Mouse (Mus musculus) forebrain, embryonic 15.5 days (tissue): ENCODE results near the gene Polr2e. TPM values are rescaled to one million over a fixed set of nuclear protein-coding genes. Genes with fewer than 3 reads are reported as not detected.

Experiments used
- ATAC-seq: fragments of 200-750 bp; cut with Nextera tagmentation; replicated peaks from 2 replicates; pipeline ENCODE4 v1.8.0; 2017; ENCODE audit warnings: mild to moderate bottlenecking, moderate TSS enrichment, moderate library complexity
- H3K27ac ChIP-seq: fragments of 300-500 bp; sonication (generic); replicated peaks from 2 replicates; pipeline ENCODE4 v1.5.1; 2015; ENCODE audit warnings: mild to moderate bottlenecking, inconsistent platforms
- H3K27me3 ChIP-seq: fragments of 300-500 bp; sonication (generic); 2 replicates; pipeline ENCODE4 v1.6.1; 2015; ENCODE audit warnings: inconsistent platforms
- H3K36me3 ChIP-seq: fragments of 300-500 bp; sonication (generic); 2 replicates; pipeline ENCODE4 v1.6.1; 2015; ENCODE audit warnings: mild to moderate bottlenecking, inconsistent platforms
- H3K4me1 ChIP-seq: fragments of 300-500 bp; sonication (generic); 2 replicates; pipeline ENCODE4 v1.6.1; 2015; ENCODE audit warnings: inconsistent platforms
- H3K4me2 ChIP-seq: fragments of 300-500 bp; sonication (generic); replicated peaks from 2 replicates; pipeline ENCODE4 v1.6.1; 2015; ENCODE audit warnings: mild to moderate bottlenecking, inconsistent platforms
- H3K4me3 ChIP-seq: fragments of 300-500 bp; sonication (generic); 2 replicates; pipeline ENCODE4 v1.5.1; 2015; ENCODE audit warnings: mild to moderate bottlenecking, inconsistent platforms
- H3K9ac ChIP-seq: fragments of 300-500 bp; sonication (generic); replicated peaks from 2 replicates; pipeline ENCODE4 v1.6.1; 2015; ENCODE audit warnings: mild to moderate bottlenecking, inconsistent platforms
- H3K9me3 ChIP-seq: fragments of 300-500 bp; sonication (generic); 2 replicates; pipeline ENCODE4 v1.6.1; 2016; ENCODE audit warnings: inconsistent platforms
- WGBS: fragments of 180-500 bp; shearing (Covaris S2); methylation state at CpG from one replicate; pipeline ENCODE4 v1.1.7; 2015; ENCODE audit warnings: mixed read lengths; 5-methylcytosine and 5-hydroxymethylcytosine counted together
- polyA plus RNA-seq: library from polyadenylated mRNA; unstranded; fragments of >200 nt; fragmentation: Nextera tagmentation; extraction: Ambion mirVana; gene quantifications from 2 replicates; pipeline ENCODE4 v1.2.1, GENCODE M21; 2015

The Polr2e gene
- polyA plus RNA-seq, result 179 and 186 TPM in 2 replicates

DNA sequence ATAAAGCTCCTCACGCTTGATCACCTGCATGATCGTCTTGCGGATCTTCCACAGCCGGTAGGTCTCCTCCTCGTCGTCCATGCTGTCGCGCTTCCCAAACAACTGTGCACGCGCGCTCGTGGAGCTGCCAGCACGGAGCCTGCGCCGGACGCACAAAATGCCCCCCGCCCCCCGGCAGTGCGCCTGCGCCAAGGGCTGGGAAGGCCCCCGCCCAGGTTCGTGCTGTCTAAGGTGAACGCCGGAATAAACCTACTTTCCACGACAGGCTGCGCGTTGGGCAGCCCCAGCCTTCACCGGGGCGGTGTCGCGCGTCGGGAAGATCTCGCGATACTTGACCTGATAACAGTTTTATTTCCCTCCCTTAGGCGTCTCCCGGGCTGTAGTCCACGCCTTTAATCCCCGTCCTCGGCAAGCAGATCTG is at the start of gene Polr2e:
Gene Polr2e, minus strand, starts transcription at position 237 of the 421 bp plus-strand sequence.
- Histone ChIP-seq H3K27ac (peak within 1 kb of the TSS; percentile 61), H3K4me1 (peaks cover 17% of the 10 kb centered on the region)

DNA sequence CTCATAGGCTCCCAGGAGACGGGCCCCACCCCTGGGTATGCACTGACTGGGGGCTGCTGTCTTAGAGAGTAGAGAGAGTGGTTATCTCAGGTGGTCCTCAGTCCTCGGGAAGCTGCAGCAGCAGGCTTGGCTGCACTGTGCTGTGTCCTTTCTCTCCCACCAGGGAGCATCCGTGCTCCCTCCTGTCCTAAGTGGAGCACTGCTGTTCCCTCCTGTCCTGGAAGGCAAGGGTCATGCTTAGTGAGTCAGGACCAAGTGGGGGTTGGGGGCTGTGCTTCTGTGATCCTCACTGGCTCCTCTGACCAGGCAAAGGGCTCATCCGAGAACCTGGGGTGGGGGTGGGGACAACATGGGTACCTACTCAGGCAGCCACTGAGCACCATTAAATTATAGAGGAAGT is 49.6 kb upstream of the Polr2e start:
- peaks cover 4% of the 10 kb centered on the region; the same call in 1 of the 2 replicates for H3K36me3 ChIP-seq
- H3K9ac ChIP-seq, result no peak overlapping the region
- ATAC-seq, result no peak
- H3K9me3 ChIP-seq, result no peaks in the 10 kb centered on the region
- H3K4me3 ChIP-seq, result no peak overlapping the region
- no peak overlapping the region for H3K4me2 ChIP-seq
- peaks cover 10% of the 10 kb centered on the region for H3K4me1 ChIP-seq
- H3K27ac ChIP-seq, result no peak overlapping the region
- WGBS, result 46% methylated on average over 4 of the region's 4 CpGs
- H3K27me3 ChIP-seq, result no peaks in the 10 kb centered on the region

More for the DNA sequence above, at the start of gene Polr2e:
- H3K36me3 ChIP-seq, result peaks cover 34% of the 10 kb centered on the region
- peak within 1 kb of the TSS; percentile 72 for H3K9ac ChIP-seq
- WGBS, result under 1% methylated on average over 40 of the region's 40 CpGs
- H3K27me3 ChIP-seq, result no peaks in the 10 kb centered on the region
- peak within 1 kb of the TSS; percentile 75 for H3K4me2 ChIP-seq
- peak; percentile 98 for ATAC-seq
- peak within 1 kb of the TSS; percentile 70 for H3K4me3 ChIP-seq
- no peaks in the 10 kb centered on the region for H3K9me3 ChIP-seq

DNA sequence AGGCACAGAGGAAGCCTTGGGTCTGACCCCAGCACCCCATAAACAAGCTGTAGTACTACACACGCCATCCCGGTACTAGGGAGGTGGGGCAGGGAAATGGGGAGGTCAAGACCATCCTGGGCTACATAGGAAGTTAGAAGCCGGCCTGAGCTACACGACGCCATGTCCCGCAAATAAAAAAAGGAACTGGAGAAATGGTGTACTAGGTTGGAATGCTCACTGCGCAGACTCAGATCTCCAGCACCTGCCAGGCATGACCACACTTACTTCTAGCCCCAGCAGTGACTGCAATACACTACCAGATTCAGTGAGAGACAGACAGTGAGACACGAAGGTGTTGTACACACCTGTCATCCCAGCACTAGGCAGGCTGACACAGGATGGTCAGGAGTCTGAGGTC is 47.9 kb upstream of the Polr2e start:
- Histone ChIP-seq H3K9ac (no peak overlapping the region), H3K27ac (no peak overlapping the region), H3K36me3 (peaks cover 5% of the 10 kb centered on the region; the same call in 1 of the 2 replicates), H3K27me3 (no peaks in the 10 kb centered on the region), H3K9me3 (no peaks in the 10 kb centered on the region), H3K4me1 (peaks cover 10% of the 10 kb centered on the region), H3K4me3 (no peak overlapping the region), H3K4me2 (no peak overlapping the region)
- no peak for ATAC-seq
- 95% methylated on average over 8 of the region's 8 CpGs for WGBS

DNA sequence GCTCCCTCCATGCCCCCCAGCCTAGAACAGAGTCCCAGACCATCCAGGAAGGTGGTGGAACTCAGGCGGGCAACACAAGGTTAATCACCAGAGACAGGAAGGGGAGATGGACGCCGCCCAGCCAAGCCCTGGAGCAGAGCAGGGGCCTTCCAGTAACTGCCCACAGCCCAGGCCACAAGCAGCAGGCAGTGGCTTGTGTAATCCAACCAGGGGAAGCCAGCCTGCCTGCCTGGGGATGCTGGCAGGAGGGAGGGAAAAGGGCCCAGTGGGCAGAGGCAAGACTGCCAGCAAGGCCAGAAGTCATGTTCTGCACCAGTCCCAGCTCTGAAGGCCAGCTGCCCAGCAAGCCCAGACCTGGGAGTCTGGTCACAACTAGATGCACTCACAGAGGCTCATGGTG is 47.3 kb upstream of the Polr2e start:
- Histone ChIP-seq H3K4me2 (no peak overlapping the region), H3K4me1 (peaks cover 10% of the 10 kb centered on the region), H3K27me3 (no peaks in the 10 kb centered on the region), H3K36me3 (peaks cover 11% of the 10 kb centered on the region; the same call in 1 of the 2 replicates), H3K27ac (no peak overlapping the region), H3K4me3 (no peak overlapping the region), H3K9me3 (no peaks in the 10 kb centered on the region), H3K9ac (no peak overlapping the region)
- ATAC-seq, result no peak
- 73% methylated on average over 3 of the region's 3 CpGs for WGBS

DNA sequence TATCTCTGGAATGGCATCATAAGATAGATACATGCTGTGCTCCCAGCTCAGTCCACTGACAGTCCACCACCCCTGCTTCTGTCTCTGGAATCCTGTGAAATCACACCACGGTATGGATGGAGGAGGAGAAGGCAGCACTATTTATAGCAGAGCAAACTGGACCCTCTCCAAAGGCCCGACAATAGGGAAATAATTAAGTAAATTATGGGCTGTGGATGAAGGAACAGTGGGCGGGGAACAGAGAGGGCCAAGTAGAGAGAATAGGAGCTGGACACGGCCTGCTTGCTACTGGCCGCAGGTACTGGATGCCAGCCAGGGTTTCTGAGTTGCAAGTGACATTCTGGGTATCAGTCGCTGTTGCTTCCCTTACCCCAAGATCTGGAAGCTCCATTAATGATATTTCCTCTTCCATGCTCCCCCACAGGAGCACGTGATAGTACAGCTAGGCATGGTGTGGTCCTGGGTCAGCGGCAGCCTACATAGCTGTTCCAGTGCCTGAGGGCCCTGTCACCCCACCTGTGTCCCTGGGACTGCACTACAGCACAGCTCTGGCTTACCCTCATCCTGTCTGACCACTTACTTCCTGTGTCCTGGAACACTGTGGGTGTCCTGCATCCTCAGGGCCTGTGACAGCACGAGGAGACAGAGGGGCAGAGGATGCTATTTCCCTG is 45.4 kb upstream of the Polr2e start:
- no peak overlapping the region for H3K4me2 ChIP-seq
- no peak overlapping the region for H3K9ac ChIP-seq
- peaks cover 10% of the 10 kb centered on the region for H3K4me1 ChIP-seq
- no peaks in the 10 kb centered on the region for H3K27me3 ChIP-seq
- no peak overlapping the region for H3K4me3 ChIP-seq
- no peaks in the 10 kb centered on the region for H3K9me3 ChIP-seq
- peak overlapping the region; percentile 27; the same call in 1 of the 2 replicates for H3K27ac ChIP-seq
- H3K36me3 ChIP-seq, result peaks cover 27% of the 10 kb centered on the region
- ATAC-seq, result no peak
- 56% methylated on average over 9 of the region's 9 CpGs for WGBS

DNA sequence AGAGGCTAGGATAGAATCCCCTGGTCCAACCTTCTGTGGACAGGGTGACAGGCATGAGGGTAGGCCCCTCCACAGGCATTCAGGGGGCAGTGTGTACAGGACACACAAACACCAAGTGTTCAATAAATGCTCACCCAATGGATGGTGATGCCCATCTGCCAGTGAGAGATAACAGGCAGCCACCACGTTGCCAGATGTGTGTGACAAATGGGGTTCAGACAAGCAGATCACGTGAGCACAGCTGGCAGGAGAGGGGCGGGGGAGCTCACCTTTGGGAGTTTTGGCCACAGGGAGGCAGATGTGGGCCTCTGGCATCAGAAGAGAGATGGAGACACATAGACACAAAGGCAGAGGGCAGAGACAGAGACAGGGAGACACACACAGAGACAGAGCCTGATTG is 41.5 kb upstream of the Polr2e start:
- no peak overlapping the region for H3K4me3 ChIP-seq
- no peaks in the 10 kb centered on the region for H3K9me3 ChIP-seq
- no peak overlapping the region for H3K27ac ChIP-seq
- no peak overlapping the region for H3K4me2 ChIP-seq
- 89% methylated on average over 3 of the region's 3 CpGs for WGBS
- no peaks in the 10 kb centered on the region for H3K27me3 ChIP-seq
- H3K36me3 ChIP-seq, result peaks cover 32% of the 10 kb centered on the region
- no peak for ATAC-seq
- no peak overlapping the region for H3K9ac ChIP-seq
- peaks cover 10% of the 10 kb centered on the region for H3K4me1 ChIP-seq

DNA sequence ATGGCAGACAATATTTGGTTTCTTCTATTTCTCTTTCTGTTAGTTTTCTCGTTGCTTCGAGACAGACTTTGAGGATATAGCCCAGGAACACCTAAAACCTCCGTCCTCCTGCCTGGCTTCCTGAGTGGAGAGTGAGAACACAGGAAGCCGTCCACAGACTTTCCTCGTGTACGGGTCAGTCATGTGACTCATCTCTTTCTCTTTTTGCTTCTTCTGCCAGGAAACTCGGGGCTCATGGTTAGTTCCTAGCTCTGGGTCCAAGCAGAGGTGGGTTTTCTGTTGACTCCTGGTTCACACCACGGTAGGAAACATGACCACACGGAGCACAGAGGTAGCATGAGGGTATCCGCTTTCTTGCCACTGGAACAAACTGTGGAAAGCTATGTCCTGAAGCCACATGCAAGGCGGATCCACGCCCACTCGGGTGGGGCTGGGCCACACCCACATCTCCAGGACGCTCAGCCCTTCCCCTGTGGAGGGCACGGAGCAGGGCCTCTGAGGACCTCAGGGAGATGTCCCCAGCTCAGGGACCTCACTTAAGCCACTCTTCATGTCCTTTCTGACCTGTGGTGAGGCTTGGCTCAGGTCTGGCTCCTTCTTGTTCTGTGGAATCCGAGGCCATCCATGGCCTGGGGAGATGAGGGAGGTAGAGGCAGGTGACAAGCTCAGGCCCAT is 40.9 kb upstream of the Polr2e start:
- Histone ChIP-seq H3K4me1 (peaks cover 10% of the 10 kb centered on the region), H3K4me3 (no peak overlapping the region), H3K36me3 (peaks cover 32% of the 10 kb centered on the region), H3K4me2 (no peak overlapping the region), H3K9me3 (no peaks in the 10 kb centered on the region), H3K27ac (no peak overlapping the region), H3K9ac (no peak overlapping the region), H3K27me3 (no peaks in the 10 kb centered on the region)
- ATAC-seq, result no peak
- WGBS, result 88% methylated on average over 16 of the region's 16 CpGs

DNA sequence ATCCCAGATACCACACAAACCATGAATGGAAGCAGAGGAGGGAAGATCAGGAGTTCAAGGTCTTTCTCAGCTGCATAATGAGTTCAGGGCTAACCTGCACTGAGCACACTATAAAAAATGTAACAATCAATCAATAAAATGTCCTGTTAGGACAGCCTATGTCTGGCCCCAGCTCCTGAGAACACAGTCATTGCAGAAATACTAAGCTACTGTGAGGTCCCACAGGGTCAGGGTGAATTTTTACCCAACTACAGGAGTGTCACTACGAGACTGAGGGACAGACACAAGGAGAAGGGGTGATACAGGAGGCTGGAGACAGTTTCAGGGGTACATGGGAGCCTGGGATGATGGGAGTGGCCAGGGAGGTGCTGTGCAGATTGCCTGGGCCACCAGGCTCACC is 38.8 kb upstream of the Polr2e start:
- Histone ChIP-seq H3K27me3 (no peaks in the 10 kb centered on the region), H3K4me1 (no peaks in the 10 kb centered on the region), H3K9me3 (no peaks in the 10 kb centered on the region), H3K4me2 (no peak overlapping the region), H3K27ac (no peak overlapping the region), H3K4me3 (no peak overlapping the region), H3K36me3 (peaks cover 27% of the 10 kb centered on the region), H3K9ac (no peak overlapping the region)
- 76% methylated on average over 1 of the region's 1 CpGs for WGBS
- no peak for ATAC-seq

DNA sequence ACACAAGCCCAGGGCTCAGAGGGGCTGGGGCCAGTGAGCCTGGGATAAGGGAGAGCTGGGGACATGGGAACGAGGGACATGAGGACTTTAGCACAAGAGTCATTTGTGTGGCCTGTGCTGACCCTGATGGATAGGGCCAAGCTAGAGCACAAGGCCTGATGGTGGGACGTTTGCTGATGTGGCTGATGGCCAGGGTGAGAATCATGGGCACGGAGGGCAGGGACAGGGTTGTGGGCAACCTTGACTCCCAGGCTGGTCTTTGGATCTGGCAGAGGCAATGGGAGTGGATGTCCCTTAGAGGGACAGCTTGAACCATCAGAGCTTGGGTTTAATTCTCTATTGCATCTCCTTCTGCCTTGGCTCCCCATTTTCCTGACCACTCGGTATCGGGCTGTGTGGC is 37.7 kb upstream of the Polr2e start:
- H3K9me3 ChIP-seq, result no peaks in the 10 kb centered on the region
- no peak overlapping the region for H3K4me2 ChIP-seq
- no peaks in the 10 kb centered on the region for H3K4me1 ChIP-seq
- H3K27ac ChIP-seq, result no peak overlapping the region
- H3K4me3 ChIP-seq, result no peak overlapping the region
- H3K27me3 ChIP-seq, result no peaks in the 10 kb centered on the region
- ATAC-seq, result no peak
- 85% methylated on average over 5 of the region's 5 CpGs for WGBS
- no peak overlapping the region for H3K9ac ChIP-seq
- peaks cover 25% of the 10 kb centered on the region for H3K36me3 ChIP-seq

DNA sequence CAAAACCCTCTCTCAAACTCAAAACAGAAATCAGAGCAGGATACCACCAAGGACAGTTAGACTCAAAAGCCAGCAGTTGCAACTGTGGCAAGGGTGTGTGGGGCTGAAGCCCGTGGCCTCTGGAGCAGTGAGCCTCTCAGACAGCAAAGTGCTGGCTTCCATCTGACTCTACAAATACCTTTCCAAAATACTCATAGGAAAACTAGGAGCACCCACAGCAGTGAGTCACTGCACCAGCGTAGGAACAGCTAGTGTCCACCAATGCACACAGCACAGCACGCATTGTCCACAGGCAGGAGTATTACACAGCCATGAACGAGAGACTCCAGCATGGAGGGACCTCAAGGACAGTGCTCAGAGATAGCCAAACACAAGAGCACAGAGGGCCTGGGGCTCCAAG is 36.8 kb upstream of the Polr2e start:
- Histone ChIP-seq H3K27ac (no peak overlapping the region), H3K4me2 (no peak overlapping the region), H3K9me3 (no peaks in the 10 kb centered on the region), H3K27me3 (no peaks in the 10 kb centered on the region), H3K9ac (no peak overlapping the region), H3K4me1 (no peaks in the 10 kb centered on the region), H3K4me3 (no peak overlapping the region), H3K36me3 (peaks cover 16% of the 10 kb centered on the region)
- ATAC-seq, result no peak
- 94% methylated on average over 4 of the region's 4 CpGs for WGBS

DNA sequence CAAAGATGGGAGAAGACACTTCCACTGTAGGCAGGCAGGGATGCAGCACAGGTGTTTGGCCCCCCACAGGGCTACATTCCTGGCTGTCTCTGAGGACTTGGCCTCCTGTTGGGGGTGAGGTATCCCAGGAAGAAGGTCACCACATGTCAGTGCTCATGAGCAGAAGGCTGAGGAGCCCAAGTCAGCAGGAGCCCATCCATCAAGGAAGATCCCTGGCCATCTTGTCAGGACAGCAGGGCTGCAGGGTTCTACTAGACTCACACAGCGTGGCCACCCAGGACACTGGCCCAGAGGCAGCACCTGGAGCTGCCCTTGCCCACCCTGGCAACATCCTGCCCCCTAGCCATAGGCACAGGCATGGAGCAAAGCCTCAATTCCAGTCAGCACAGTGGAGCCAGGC is 36.3 kb upstream of the Polr2e start:
- H3K36me3 ChIP-seq, result peaks cover 11% of the 10 kb centered on the region
- H3K4me2 ChIP-seq, result no peak overlapping the region
- H3K4me1 ChIP-seq, result no peaks in the 10 kb centered on the region
- no peaks in the 10 kb centered on the region for H3K9me3 ChIP-seq
- no peak overlapping the region for H3K9ac ChIP-seq
- H3K4me3 ChIP-seq, result no peak overlapping the region
- 33% methylated on average over 1 of the region's 1 CpGs for WGBS
- ATAC-seq, result no peak
- no peak overlapping the region for H3K27ac ChIP-seq
- no peaks in the 10 kb centered on the region for H3K27me3 ChIP-seq

DNA sequence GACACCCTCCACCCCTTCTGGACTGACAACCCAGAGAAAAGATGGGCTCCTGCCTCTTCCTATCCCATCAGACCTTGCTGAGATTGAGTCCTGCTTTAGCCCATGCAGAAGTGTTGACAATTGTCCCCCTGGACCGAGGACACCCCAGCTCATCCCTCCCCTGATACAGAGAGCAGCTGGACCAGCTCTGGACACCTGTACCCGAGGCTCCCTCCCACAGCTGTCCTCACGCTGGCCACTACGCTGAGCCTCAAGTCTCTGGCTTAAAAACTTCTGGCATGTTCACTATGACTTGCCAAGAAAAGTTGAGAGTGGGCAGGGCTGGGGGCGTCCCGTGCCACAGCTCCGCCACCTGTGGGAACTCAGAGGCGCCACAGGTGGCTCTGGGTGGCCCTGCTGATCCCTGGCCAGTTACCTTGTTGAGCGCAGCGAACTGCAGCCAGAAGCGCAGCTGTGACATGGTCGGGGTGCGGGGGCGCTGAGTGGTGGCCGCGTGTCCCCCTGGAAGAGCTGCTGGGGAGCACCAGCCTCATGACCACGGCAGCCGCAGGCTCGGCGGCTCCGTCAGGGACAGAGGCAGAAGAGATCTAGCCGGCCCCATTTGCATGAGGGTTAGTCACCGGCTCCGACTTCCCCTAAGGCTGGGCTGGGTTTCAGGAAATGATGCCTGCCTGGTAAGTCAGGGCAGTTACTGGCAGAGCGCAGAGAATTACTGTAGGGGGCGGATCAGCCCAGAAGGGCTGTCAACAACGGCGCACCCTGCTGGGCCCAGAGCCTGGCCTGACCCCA is 35.4 kb upstream of the Polr2e start:
- Histone ChIP-seq H3K4me1 (no peaks in the 10 kb centered on the region), H3K4me3 (no peak overlapping the region), H3K9me3 (no peaks in the 10 kb centered on the region), H3K36me3 (peaks cover 5% of the 10 kb centered on the region; the same call in 1 of the 2 replicates), H3K9ac (no peak overlapping the region), H3K27me3 (no peaks in the 10 kb centered on the region), H3K27ac (no peak overlapping the region), H3K4me2 (no peak overlapping the region)
- 23% methylated on average over 28 of the region's 28 CpGs for WGBS
- no peak for ATAC-seq
